8 mouse cellular contexts compared by ENCODE assay signal in genomic region chr5:32785313-32785915, GRCm38 (mm10). TPM values are rescaled to one million over a fixed set of nuclear protein-coding genes. Genes with fewer than 3 reads are reported as not detected.
DNase-seq lines count a peak whose midpoint lies in the region; ATAC-seq lines count a peak whose summit lies in the region.

TSS of gene Pisd (minus strand) at chr5:32785646.

- peak; percentile 96 for DNase-seq in R1 (ENCODE audit: low read depth, low spot score)
- DNase-seq in cerebellum, postnatal 25 days, result peak; percentile 96 to 98
- DNase-seq in frontal cortex, postnatal 25 days (ENCODE audit: low spot score in 2 of 2), result peak; percentile 87 to 91
- DNase-seq in hindbrain, embryonic 14.5 days (ENCODE audit: low spot score), result peak; percentile 95
- peak; percentile 96 to 97 for DNase-seq in layer of hippocampus, postnatal 36 days
- DNase-seq in lung, postnatal 36 days, result peak; percentile 96
- peak; percentile 97 for DNase-seq in retina, postnatal 1 day
- DNase-seq in urinary bladder, adult 18-20 months (ENCODE audit: low spot score in 2 of 2), result peak; percentile 88 to 90

- peak within 1 kb of the TSS; percentile 68 for H3K27ac ChIP-seq in hindbrain, embryonic 14.5 days

- H3K4me3 ChIP-seq in hindbrain, embryonic 14.5 days (replicated peaks; ENCODE audit: low read length), result peak within 1 kb of the TSS; percentile 74

- peaks cover 10% of the 10 kb centered on the region; the same call in 1 of the 2 replicates for H3K4me1 ChIP-seq in hindbrain, embryonic 14.5 days (replicated peaks; ENCODE audit: control insufficient read depth, insufficient read depth, low read length)

- no peaks in the 10 kb centered on the region for H3K9me3 ChIP-seq in hindbrain, embryonic 14.5 days (ENCODE audit: control insufficient read depth, low read length)

- H3K36me3 ChIP-seq in hindbrain, embryonic 14.5 days (replicated peaks; ENCODE audit: control insufficient read depth, insufficient read depth), result peaks cover 13% of the 10 kb centered on the region

- under 1% methylated on average over 52 of the region's 52 CpGs for WGBS in hindbrain, embryonic 14.5 days

- H3K9ac ChIP-seq in hindbrain, embryonic 14.5 days, result peak within 1 kb of the TSS; percentile 74

- peak within 1 kb of the TSS; percentile 90 for H3K4me2 ChIP-seq in hindbrain, embryonic 14.5 days (replicated peaks)

- H3K27me3 ChIP-seq in hindbrain, embryonic 14.5 days (ENCODE audit: control insufficient read depth, insufficient read depth, low read length), result no peaks in the 10 kb centered on the region

- peak; percentile 99 for ATAC-seq in hindbrain, embryonic 14.5 days (ENCODE audit: low FRiP score)

RNA-seq across cellular contexts. Expression of gene Pisd, which starts in this region (rescaled TPM):
- polyA plus RNA-seq in hindbrain, embryonic 14.5 days (2014; fragmentation: Nextera tagmentation; extraction: Ambion mirVana), result 93.6 and 94.6 TPM in 2 replicates
- 10 to 100 TPM; 64.1 to 68.3 TPM for total RNA-seq in layer of hippocampus, postnatal 36 days (2021)

Comparison
In these comparisons a context has a peak if more than half of its experiments do, and no peak if none do; other contexts are left out.
1. Peak in every context shown above with its lines: DNase-seq, ATAC-seq, H3K4me3 ChIP-seq and H3K27ac ChIP-seq.